Mouse (Mus musculus): ENCODE data around the gene Afmid.
A peak's percentile ranks its signal among the peaks of the same experiment; 100 is the strongest.
"Not testable (repeated sequence)": the region's sequence is repeated elsewhere in the genome, so short reads cannot be mapped to it uniquely, and the experiment has no call there.

The Afmid gene

GRCm38 (mm10) chr11:117825333-117826101 lies at the start of gene Afmid, which contains the start of gene Tk1:
Afmid (plus strand) TSS chr11:117825924.
Tk1 (minus strand) TSS chr11:117826092.
- peak; percentile 80 for DNase-seq (ENCODE audit: extremely low read depth, low read depth)

- DNase-seq (ENCODE audit: extremely low read depth, low read depth): no peak
These were observed 49.5 kb upstream of the Afmid start for GRCm38 (mm10) chr11:117776085-117776792.

DNA sequence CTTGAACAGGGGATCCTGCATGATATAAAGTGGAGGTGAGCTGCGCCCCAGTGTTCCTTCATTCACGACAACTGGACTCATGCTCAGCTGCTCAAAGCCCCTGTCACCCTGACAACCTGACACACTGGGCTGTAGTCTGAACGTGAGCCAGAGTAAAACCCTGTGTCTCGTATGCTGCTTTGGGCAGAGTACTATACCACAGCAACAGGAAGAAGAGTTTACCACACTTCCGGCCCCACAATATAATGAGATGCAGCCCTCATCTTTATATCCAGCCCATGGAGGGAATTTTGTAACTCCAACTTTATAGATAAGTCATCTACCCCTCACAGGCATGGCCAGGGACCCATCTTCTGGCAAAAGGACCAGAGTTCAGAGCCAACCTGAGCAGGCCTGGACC lies 48.6 kb upstream of the Afmid start:
- no peak for DNase-seq (ENCODE audit: extremely low read depth, low read depth)

DNA sequence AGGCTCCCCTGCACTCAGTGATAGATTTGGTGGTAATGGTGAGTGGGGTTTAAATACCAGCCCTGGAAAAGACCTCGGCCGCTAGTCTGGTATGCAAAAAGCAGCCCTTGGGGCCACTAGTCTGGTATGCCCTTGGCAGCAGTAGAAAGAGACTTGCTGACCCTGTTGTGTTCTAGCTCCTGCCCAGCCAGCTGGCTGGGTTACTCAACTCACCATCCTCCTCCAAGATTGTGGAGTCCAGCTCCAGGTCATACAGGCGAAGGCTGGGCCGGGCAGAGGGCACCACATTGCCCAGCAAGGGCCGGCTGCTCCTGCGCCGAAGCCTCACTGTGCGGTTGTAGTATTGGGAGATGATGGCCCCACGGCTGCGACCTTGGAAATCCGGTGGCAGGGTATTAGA lies 47.7 kb upstream of the Afmid start:
- DNase-seq (ENCODE audit: extremely low read depth, low read depth): no peak

DNA sequence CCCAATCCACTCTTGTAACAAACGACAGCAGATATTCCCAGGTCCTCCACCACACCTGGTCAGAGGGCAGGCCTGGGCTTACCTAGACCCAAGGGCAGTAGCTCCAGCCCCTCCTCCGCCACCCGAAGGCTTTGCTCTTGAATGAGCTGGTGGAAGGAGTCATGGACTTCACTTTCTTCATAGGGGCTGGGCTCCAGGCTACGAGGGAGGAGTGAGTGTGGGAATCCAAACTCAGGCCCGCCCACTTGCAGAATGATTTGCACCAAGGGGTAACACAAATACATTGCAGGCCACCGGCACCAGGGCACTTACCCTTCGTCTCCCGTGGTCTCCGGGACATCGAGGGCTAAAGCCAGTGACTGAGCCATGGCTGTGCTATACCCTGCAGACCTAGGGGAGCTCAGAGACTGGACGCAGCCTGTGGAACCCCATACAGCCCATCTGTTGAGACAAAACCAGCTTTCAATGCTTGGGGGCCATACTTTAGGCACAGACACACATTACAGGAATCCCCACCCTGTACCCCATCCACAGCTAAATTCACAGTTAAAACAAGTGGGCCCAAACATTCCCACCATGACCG lies 46.8 kb upstream of the Afmid start:
- DNase-seq (ENCODE audit: extremely low read depth, low read depth): no peak

DNA sequence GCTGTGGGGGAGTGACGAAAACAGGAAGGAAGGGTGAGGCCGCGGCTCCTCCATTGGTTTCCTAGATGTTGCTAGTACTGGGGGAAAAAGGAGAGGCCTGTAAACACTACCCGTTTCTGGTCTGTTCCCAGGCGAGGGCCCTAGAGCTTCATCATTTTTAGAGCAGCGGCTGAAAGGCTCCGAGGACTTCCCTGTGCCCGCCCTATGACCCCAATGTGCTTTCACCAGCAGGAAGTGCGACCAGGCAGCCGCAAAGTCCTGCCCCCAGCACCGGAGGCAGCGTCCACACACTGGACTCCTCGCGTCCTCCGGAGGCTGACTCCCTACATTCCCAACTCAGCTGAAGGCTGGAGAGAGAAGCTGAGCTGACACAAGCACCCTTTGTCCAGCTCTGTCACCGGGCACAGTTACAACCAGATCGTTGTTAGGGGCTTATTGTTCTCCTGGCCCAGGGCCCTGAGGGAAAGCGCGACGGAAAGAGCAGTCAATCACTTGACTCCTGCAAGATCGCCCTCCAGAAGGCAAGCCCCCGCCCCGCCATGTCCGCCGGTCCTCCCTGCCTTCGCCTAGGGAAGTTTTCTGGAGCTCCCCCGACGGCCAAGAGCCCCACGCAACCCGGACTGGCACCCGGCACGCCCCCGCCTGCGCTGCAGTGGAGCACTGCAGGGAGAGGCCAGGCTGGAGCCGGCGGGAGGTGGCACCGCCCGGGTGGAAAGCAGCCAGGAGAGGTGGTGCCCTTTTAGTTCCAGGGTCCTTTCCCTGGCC lies 46.1 kb upstream of the Afmid start:
- no peak for DNase-seq (ENCODE audit: extremely low read depth, low read depth)

GRCm38 (mm10) chr11:117780199-117780515 lies 45.6 kb upstream of the Afmid start:
- DNase-seq (ENCODE audit: extremely low read depth, low read depth): no peak

DNA sequence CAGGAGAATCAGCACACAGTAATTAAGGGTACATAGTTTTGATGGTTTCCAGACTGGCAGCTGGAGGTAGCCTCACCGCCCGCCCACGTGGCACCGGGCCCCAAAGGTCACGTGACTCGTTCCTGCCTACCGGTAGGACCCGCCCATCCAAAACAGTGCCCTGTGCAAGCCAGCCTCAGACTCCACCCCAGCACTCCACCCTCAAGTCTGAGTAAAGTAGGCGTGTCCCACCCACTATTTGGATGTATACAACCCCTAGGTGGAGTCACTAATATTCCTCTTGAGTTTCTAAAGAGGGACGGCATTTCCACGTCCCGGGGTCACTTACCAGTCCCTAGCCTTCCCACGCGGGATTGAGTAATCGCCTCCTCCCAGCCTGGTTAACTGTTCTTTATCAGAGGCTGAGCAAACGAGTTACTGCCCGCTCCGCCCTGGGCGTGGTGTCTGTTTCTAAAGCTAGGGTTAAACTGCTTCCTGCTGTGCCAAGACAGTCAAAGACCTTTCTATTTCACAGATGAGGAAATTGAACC lies 45.1 kb upstream of the Afmid start:
- peak; percentile 94 for DNase-seq (ENCODE audit: extremely low read depth, low read depth)

DNA sequence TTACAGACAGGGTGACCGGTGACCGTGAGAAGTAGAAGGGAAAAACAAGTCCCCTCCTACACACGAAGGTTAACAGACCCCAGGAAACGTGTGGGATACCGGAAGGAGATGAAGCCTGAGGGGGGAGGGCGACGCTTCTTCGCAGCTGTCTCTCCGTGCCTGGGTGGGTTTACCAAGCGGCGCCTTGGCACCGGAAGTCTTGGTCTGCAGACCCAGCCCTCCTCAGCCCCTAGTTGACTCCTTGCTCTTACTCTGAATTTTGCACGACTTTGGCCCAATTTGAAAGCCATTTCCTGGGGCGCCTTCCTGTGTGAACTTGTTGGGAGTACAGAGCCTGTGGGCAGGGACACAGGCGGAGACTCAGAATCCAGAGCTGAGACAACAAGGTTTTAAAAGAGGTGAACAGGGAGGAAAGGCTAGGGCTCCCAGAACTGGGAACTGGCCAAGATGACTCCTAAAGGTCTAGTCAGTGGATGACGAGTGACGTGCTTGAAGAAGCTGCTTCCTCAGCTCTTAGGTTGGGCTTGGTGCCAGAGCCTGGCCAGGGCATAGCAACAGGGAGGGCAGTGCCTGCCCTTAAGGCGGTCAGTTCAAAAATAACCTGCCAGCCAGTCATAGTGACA lies 44.4 kb upstream of the Afmid start:
- no peak for DNase-seq (ENCODE audit: extremely low read depth, low read depth)

GRCm38 (mm10) chr11:117781993-117782704 lies 43.6 kb upstream of the Afmid start, which contains the start of the genes Tmc8 and Tmc6:
Tmc8 (plus strand) TSS chr11:117782076.
Tmc6 (minus strand) TSS chr11:117782198.
- no peak for DNase-seq (ENCODE audit: extremely low read depth, low read depth)

DNA sequence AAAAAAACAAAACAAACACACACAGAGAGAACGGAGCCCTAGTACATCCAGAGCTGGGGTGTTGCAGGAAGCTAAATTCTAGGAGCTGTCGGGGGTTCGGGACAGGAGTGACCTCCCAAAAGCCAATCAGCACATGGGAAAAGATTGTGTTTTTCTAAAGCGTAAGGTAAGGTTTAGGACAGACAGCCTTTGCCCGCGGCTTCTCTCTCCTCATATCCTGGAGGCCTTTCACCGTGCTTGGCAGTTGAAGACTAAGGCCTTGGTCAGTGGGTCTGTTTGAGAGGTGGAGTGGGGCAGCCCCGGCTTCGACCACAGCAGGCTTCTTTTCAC lies 43.1 kb upstream of the Afmid start:
- no peak for DNase-seq (ENCODE audit: extremely low read depth, low read depth)

DNA sequence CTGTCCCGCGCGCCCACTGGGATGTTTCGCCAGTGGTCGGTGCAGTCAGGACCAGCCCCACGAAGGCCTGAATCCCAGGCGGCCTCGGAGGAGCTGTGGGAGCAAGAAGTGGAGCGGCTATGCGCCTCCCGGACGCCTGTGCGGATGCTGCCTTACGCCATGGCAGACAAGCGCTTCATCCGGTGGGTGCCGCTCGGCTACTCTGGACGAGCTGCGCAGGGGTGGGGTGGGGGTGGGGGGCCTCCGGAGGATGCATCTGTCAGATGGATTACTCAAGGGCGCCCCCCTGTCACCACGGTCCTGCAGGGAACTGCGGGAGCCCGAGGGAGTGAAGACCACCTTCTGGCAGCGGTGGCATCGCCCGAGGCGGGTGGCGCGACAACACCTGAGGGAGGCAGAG lies 42.6 kb upstream of the Afmid start:
- DNase-seq (ENCODE audit: extremely low read depth, low read depth): no peak

DNA sequence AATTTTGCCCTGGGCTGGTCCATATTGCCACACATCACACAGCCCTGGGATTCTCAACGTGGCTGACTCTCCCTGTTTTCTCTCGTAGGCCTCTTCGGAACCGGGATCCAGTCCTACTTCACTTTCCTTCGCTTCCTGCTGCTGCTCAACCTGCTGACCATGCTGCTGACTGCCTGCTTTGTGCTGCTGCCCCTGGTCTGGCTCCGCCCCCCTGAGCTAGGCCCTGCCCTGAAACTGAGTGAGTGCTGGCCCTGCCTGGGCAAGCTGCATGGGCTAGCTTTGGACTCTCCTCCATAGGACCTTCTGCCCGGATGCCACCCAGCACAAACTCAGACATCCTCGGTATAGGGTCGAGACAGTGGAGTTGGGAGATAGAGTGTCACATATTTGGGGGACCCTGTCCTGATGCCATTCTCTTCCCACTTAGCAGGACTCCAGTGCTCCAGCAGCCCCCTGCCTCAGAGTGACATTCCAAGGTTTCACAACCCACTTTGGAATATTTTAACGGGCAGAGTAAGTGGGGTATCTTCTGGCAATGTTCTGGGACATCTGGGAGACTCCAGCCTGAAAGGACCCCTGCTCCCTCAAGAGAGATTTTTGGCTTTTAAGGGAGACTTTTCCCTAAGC lies 41.9 kb upstream of the Afmid start:
- no peak for DNase-seq (ENCODE audit: extremely low read depth, low read depth)

DNA sequence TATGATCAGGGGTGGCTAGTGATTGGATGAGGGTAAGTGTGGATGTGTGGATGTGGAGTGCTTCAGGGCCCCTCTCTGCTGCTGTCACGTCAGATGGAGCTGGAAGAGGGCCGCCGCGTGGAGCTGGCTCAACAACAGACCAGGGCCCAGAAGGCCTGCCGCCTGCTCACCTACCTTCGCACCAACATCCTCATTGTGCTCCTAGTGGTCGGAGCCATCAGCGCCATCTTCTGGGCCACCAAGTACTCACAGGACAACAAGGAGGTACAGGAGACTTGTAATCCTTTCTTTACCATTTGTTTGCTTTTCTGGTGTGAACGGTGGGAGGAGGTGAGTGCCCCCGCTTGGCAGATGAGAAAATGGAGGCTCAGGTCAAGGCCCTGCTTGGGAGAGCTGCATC lies 39.4 kb upstream of the Afmid start:
- no peak for DNase-seq (ENCODE audit: extremely low read depth, low read depth)

DNA sequence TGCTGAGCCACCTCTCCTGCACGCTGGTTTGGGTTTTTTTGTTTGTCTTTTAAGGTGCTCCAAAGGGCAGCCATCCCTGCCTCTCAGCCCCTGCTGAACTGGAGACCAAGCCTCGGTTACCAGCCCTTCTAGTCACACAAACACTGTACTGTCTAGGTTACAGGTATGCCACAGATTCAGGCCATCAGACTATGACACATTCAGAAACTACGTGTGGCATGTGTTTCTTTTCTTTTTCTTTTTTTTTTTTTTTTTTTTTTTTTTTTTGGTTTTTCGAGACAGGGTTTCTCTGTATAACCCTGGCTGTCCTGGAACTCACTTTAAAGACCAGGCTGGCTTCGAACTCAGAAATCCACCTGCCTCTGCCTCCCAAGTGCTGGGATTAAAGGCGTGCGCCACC lies 37.2 kb upstream of the Afmid start:
- DNase-seq (ENCODE audit: extremely low read depth, low read depth): not testable (repeated sequence)

- no peak for DNase-seq (ENCODE audit: extremely low read depth, low read depth)
These were observed 35.4 kb upstream of the Afmid start for GRCm38 (mm10) chr11:117790286-117790685.

- no peak for DNase-seq (ENCODE audit: extremely low read depth, low read depth)
These were observed 34.9 kb upstream of the Afmid start for GRCm38 (mm10) chr11:117790703-117791440.

DNA sequence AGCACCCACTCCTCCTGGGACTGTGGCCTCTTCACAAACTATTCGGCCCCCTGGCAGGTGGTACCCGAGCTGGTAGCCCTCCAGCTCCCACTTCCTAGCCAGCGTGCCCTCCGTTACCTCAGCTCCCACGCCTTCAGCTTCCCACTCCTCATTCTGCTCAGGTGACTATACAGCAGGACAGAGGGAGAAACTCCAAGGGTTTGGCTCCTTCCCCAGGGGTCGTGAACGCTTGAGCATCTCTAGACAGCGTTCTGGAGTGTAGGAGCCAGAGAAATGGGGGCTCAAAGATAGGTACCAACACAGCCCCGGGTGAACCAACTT lies 34.3 kb upstream of the Afmid start:
- no peak for DNase-seq (ENCODE audit: extremely low read depth, low read depth)

GRCm38 (mm10) chr11:117792281-117792888 lies 33.3 kb upstream of the Afmid start:
- DNase-seq (ENCODE audit: extremely low read depth, low read depth): no peak

All from MEL-GATA-1-ER (cell line).